Mouse (Mus musculus): Measurements from ENCODE around the gene Gm10642. TPM values are rescaled to one million over a fixed set of nuclear protein-coding genes. Genes with fewer than 3 reads are reported as not detected.
A peak's percentile ranks its signal among the peaks of the same experiment; 100 is the strongest.

The Gm10642 gene
- polyA plus RNA-seq, 2 experiments from 2014 or later, result 0.39 to 0.61 TPM

DNA sequence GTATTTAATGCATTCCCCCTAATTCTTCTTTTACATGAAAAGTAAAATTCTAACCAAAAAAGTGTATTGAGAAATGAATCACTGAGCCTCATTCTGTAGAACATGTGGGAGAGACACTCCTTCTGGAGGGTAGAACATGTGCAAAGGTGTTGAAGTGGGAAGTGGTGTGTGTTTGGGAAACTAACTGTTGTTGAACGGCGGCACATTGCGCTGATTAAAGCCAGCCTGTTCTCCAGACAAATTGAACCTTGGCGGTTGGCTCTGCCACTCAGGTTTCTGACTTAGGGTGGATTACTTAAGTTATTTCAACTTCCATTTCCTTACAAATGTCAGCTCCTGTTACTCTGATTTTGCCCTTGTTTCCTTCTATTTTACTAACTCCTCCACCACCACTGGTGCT lies 17.6 kb downstream of the Gm10642 start:
- no peak for ATAC-seq

DNA sequence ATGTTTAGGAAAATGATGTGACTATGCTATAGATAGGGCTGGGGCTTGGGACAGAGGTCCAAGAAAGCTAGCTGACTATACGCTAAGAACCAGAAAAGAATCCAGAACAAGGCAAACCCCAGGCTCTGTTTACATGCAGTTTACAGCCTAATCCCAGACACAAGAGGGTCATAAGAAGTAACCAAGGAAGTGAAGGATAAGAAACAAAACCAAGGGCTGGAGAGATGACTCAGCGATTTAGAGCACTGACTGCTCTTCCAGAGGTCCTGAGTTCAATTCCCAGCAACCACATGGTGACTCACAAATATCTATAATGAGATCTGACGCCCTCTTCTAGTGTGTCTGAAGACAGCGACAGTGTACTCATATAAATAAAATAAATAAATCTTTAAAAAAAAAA lies 19.1 kb downstream of the Gm10642 start:
- ATAC-seq, result no peak

DNA sequence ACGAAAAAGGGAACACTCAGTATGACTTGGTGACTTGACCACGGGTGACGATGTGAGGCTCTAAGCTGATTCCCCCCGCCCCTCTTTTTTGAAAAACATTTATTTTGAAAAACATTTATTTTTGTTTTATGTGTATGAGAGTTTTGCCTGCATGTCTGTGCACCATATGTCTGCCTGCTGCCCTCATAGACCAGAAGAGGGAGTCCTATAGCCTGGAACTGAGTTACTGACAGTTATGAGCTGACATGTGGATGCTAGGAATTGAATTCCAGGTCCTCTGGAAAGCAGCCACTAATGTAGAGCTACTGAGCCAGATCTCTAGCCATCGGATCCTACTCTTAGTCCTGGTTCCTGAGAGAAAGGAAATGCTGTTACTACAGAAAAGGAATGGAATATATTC lies 19.9 kb downstream of the Gm10642 start:
- ATAC-seq, result no peak

DNA sequence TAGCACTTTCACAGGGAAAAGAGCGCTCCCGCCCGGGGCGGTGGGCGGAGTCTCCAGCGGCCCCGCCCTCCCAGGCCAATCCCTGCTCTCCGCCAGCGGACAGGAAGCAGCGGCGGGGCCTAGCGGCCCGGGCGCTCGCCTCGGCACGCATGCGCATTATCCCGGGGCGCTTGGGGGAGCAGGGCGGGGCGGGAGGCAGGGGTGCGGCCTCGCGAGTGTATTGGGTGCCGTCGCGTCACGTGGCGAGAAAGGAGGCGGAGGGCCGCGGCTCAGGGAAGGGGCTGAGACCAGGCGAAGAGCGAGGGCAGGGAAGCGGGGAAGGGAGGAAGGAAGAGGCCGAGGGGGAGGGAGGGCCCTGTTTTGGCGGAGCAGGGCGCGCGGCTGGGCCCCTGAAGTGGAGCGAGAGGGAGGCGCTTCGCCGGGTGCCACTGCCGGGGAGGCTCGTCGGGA lies 22.7 kb downstream of the Gm10642 start, which contains the start of gene Adam10:
TSS of gene Adam10 (plus strand) at position 316 of the 450 bp plus-strand sequence.
- peak; percentile 94 for ATAC-seq

DNA sequence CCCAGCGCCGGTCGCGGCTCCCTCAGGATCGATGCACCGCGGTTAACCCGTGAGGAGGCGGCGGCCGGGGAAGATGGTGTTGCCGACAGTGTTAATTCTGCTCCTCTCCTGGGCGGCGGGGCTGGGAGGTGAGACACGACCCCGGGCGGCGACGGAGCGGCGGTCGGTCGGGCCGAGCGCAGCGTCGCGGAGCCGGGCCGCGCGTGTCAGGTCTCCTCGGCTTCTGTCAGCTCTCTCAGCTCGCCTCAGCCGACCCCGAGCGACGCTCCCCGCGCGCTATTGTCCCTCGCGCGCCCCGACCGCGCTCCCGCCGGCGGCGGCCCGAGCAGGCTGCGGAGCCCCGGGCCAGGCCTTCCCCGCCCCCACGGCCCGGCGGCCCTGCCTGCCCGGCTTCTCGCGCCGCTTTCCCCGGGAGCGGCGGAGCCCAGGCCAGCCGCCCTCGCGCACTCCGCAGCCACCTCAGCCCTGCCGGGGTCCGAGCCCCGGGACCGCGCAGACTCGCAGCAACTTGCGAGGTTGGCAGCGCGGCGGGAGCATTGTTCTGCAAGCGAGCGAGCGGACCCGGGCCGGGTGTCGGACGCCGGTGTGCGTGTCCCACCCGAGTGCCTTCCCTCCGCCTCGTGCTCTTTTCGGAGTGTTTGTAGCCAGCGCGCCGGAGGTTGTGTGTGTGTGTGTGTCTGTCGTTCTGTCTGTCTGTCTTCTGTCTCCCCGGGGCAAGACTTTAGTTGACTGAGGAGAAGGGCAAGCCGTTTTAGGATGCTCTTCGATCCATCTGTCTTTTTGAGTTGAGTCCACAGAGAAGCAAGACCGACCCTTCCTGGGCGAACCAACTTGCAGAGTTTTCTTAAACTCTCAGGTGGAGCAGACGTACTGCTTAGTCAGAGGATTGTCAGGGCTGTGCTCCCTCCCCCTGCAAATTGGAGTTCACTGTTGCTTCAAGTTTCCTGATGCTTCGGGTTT lies 23.4 kb downstream of the Gm10642 start:
- peak; percentile 38 for ATAC-seq

DNA sequence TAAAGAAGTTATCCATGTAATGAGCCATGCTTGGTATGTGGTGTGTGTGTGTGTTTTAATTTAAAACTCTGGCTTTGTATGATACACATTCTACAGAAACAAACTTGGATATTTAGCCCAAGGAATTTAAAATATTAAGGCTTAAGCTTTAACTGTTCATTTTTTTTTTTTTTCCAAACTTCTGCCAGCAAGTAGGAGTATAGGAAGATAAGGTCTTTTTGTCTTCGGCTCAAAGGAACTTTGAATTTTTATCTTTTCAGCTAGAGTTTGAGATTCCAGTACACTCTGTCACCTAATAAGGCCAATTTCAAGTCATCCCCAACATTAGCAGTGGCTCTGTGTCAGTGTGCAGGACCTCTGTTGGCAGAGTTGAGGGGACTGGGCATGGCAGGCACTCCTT lies 26.2 kb downstream of the Gm10642 start:
- ATAC-seq, result no peak

DNA sequence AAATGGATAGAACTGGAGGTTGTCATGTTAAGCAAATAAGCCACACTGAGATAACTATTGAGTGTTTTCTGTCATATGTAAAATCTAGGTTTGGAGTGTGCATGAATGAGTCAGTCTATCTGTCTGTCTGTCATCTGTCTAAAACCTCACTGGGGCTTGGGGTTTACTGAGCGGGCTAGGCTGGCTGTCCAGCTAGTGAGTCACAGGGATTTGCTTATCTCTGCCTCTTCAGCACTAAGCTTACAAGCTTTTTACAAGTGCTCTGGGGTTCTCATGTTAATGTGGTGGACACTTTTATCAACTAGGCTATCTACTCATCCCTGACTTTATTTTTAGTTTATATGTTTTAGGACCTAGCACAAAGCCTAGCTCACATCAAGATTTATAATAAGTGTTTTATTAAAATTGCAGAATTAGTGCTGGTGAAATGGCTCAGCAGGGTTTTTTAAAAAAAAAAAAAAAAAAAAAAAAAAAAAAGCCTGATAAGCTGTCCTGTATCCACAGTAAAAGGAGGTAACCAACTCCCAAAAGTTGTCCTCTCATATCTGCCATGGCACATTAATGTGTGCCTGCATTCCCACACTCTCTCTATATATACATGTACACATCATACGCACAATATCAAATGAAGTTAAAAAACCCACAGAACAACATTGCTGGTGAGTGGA lies 32.4 kb downstream of the Gm10642 start:
- ATAC-seq, result no peak

DNA sequence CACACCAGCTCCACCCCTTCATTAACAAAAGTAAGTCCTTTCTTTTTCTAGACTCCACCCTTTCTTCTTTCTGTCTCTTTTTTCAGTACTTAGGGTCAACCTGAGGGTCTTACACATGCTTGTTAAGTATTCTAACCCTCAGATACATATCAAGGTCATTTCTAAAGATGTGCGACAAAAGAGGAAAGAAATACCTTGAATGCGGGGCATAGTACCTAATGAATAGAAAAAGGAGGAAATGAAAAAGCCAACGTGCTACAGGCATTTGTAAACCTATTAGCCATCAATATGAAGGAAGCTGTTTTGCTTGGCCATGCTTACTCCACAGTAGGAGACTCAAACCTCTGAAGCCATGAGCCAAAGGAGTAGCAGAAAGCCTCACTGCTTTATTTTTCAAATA lies 33.9 kb downstream of the Gm10642 start:
- no peak for ATAC-seq

DNA sequence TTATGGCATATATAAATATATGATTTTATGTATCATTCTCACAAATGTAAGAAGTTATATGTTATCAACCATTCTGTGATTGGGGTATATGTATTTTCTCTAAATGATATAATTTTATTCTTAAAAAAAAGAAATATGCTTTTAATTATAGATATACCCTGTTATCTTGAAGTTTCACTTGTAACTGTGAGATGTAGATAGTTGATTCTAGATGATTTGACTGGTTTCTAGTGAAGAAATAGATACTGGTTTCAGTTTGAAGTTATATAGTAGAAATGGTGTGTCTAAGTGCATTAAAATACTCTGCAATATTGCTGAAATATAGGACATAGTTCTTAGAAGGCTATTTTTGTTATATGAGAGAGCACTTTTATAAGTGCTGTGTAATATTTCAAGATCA lies 34.5 kb downstream of the Gm10642 start:
- no peak for ATAC-seq

DNA sequence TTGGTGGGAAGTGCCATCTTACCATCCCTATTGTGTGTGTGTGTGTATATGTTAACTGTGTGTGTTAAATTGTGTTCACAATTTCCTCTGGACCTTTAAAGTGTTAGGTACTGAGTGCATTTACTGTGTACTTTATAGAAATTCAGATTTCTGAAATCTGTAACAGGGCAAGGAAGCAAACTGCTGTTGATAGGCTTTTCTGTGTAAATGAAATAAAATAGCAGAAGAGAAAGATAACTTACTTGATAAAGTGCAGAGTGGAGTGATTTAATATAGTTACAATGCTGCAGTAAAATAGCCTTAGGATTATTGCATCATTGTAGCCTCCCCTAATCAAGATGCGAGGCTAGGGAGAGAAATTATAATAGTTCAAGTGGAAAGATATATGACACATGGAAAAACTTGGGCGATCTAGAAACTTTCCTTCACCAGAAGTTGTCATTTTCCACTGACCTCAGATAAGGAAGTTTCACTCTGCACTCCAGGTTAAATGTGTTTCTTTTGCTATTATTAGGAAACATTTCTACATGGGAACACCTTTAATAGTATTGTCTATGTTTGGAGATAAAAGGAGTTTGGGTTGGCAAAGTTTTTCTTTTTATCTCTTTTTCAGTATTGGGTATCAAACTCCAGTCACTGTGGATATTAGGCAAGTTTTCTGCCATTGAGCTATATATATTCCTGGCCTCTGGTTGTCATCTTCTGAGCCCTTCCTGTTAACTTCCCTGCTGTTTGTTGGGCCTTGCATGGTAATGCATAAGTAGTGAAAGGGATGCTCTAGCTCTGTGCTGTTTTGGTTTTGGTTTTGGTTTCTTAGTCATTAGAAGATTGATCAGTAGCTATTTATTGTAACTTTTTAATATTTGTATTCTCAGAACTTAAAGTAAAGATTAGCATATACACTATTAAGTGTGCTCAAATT lies 36.0 kb downstream of the Gm10642 start:
- peak; percentile 85 for ATAC-seq

DNA sequence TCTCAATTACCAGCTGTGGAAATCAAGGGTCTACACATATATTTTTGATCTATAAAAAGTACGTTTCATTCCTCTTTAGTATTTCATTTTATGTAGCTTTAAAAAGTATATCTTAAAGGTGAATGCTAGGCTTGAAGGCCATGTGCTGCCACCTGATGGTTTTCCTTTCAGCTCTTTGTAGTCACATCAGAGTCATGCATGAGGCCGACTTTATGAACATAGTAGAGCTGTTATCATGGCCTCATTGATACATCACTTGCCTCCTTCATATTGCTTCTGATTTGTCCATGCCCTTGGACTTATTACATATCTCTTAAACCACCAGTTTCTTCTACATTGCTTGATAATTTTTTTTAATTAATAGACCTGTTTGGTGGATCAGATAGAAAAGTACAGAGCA lies 39.7 kb downstream of the Gm10642 start:
- no peak for ATAC-seq

DNA sequence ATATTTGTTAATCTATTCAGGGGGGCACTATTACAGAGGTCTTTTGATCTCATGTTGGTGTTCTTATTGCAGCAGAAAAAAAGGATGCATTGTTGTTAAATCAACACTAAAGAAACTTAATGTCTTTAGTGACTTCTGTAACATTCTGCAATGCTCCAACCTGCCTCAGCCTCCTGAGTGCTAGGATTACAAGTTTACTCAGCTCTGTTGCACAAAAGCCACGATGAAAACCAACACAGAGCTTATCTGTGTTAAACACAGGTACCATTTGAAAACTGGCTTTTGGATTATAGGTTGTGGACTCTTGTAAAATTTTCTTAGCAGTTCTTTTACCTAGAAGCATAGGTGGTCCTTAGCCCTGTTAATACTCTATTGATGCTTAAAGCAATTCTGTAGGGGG lies 42.0 kb downstream of the Gm10642 start:
- ATAC-seq, result no peak

DNA sequence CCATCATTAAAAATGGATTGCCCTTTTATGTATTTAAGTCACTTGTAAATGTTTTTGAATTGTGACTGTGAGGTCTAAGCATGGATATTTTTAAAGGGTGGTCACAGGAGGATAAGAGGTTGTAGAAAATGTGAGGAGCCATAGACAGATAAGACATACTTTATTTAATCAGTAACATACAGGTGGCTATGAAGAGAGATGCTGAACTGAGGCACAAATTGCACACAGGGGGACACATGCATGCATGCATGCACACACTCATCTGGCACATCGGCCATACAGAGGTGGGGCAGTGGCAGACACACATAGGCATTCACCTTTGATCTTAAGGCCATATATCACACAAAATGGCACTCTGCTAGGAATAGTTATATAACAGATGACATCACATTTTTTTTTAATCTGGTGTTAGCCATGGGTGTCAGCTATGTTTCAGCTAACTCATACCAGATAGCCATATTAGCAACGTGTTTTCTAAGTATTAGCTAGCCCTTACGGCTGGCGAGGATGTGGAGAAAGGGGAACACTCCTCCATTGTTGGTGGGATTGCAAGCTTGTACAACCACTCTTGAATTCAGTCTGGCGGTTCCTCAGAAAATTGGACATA lies 47.6 kb downstream of the Gm10642 start:
- ATAC-seq, result no peak

DNA sequence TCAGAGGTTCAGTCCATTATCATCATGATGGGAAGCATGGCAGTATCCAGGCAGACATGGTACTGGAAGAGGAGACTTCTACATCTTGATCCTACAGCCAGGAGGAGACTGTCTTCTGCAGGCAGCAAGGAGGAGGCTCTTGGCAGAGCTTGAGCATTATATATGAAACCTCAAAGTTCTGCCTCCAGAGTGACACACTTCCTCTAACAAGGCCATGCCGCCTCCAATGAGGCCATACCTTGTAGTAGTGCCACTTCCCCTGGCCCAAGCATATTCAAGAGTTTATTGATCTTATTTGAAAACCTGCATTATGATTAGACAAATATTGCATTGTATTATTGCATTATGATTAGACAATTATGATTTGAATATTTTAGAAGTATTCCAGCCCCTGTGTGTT lies 50.4 kb downstream of the Gm10642 start:
- ATAC-seq, result no peak

Other genes with a start within 250 kb of the Gm10642 start
- gene Ccnb2, start 234.7 kb upstream of the Gm10642 start, polyA plus RNA-seq (2017; shearing (Covaris generic)), result 10 to 100 TPM in 1 of 2 experiments, 1 to 10 TPM in 1; 9.8 to 21.7 TPM
- 10 to 100 TPM; 22.9 to 28.5 TPM for gene Rnf111, start 152.5 kb upstream of the Gm10642 start, polyA plus RNA-seq (2017; shearing (Covaris generic))
- 10 to 100 TPM; 89.4 to 93.4 TPM for gene Sltm, start 113.5 kb upstream of the Gm10642 start, polyA plus RNA-seq (2017; shearing (Covaris generic))
- 10 to 100 TPM in 1 of 2 experiments, 1 to 10 TPM in 1; 9.1 to 20.3 TPM for gene Mindy2, start 923 bp downstream of the Gm10642 start, polyA plus RNA-seq (2017; shearing (Covaris generic))
- gene Adam10, start 22.7 kb downstream of the Gm10642 start, polyA plus RNA-seq (2017; shearing (Covaris generic)), result 10 to 100 TPM; 62.4 to 65.8 TPM

All from CD4-positive, CD25-positive, alpha-beta regulatory T cell, adult 4 months (primary cell).